Mouse (Mus musculus) naive thymus-derived CD4-positive, alpha-beta T cell, adult 5 months (primary cell): Measurements from ENCODE around the gene Gm17267. TPM values are rescaled to one million over a fixed set of nuclear protein-coding genes. Genes with fewer than 3 reads are reported as not detected.

Experiments
- polyA plus RNA-seq: library from polyadenylated mRNA; unstranded; fragments of 100-300 nt; shearing (Covaris generic); gene quantifications from one replicate; pipeline ENCODE4 v1.2.1, GENCODE M21; 2017

The Gm17267 gene
- polyA plus RNA-seq = not detected

GRCm38 (mm10) chrX:126017257-126017656 lies at the start of gene Gm17267:
Gene Gm17267 (plus strand): TSS chrX:126017557.

